Mouse (Mus musculus) lung, postnatal 36 days (tissue): ENCODE data around the gene Cers6.

ENCODE experiments used
- DNase-seq: peaks from one replicate; pipeline ENCODE4 v3.0.0; 2022; ENCODE audit warnings: mixed read lengths

Cers6 gene

DNA sequence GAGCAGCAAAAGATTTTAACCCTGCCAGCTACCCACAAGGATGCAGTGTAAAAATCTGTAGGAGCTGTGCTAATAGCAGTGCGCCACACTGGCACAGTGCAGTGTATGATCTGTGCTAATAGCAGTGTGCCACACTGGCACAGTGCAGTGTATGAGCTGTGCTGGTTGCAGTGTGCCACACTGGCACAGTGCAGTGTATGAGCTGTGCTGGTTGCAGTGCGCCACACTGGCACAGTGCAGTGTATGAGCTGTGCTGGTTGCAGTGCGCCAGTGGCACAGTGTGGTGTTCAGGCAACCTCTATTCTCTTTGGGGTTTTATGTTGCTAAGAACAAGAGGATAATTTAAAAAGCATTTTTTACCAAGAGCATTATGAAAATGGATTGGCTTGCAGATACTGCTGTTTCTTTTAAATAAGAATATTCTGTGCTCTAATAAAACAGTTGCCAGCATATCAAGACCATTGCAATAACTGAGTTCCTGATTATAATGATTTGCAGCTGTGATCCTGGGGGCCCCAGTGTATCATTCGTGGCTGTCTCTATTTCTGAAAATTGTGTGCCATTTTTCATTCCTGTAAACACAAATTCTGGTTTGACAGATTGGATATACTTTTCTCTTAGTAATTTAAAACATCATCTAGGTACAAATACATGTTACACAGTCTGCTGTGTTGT lies 159.5 kb downstream of the Cers6 start:
- no peak for DNase-seq

DNA sequence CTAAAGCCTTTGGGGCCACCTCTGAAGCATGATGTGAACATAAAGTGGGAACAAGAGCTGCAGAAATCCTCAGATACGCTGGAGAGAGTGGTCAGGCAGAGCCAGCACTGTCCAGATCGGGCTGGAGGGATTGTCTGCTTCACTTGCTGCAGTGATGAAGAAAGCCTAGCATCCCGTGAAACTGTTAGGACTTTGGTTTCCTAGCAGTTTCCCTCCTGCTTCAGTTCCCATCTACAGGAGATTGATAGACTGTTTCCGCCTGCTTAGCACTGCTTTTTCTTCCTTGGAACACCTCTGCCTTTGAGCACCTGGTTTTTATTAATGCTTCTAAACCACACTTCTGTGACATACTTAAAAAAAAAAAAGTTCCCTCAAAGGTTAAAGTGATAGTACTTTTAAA lies 160.3 kb downstream of the Cers6 start:
- no peak for DNase-seq

DNA sequence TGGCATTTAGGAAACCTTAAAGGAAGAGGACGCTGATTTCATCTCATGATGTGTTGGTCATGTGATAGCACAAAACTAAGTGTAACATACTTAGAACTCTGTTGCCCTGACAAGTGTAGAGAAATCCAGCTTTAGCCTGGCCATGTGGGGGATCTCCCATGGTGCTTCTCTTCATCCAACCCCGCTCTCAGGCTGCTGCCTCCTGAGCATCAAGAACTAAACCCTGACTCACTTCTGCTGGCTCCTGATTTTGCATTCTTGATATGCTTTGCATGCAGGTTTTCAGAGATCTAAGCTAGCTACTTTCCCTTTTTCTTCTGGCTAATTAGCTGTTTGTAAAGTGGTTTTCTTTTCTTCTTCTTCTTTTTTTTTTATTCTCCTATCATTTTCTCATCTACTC lies 163.6 kb downstream of the Cers6 start:
- no peak for DNase-seq

DNA sequence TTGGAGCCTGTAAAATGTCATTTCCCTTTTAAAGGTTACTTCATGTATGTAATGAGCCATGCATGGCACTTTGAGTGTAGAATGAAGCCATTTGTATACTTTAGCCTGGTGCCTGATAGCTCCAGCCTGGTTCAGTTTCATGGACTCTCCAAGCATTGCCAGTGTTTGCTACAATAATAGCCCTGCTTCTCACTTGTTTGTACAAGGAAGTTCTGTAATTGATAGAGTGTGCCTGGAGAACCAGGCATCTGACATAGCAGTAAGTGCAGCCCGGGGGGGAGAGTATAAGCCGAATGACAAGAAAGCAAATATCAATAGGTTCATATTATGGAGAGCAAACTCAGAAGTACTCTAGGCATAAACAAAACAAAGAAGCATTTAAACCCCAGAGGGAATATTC lies 171.3 kb downstream of the Cers6 start:
- DNase-seq = no peak

- no peak for DNase-seq
Measured at GRCm38 (mm10) chr2:69035457-69035856, 174.2 kb downstream of the Cers6 start.

- DNase-seq = no peak
Measured at GRCm38 (mm10) chr2:69037362-69037761, 176.1 kb downstream of the Cers6 start.

DNA sequence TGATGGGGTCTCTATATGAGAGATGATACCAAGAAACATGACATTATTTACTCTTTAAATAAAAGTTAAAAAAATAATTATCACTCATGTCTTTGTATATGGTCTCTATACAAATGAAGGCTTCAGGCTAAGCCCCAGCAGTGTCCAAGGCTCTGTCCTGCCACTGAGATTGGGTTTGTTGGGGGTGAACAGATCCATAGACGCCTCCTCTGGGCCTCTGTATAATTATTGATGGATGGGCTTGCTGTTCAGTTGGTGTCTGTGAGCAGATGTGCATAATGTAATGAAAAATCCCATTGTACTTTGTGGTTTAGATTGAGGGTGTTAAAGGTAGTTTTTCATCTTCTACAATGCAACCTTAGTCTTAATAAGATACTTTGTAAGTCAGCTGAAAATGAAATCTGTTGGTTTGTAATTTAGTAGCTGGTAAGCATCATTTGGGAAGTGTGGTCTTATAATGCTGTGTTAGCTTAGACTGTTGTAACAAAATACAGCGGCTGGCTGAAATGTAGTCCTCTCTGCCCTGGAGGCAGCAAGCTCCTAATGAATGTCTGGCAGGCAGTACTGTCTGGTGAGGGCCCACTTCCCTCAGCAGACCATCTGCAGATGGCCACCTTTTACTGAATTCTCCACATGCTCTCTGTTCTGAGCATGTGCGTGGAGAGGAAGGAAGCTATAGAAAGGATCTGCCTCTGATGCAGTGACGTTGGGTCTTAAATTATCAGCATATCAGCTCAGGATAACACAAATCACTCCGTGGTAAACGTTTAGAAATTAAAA lies 181.3 kb downstream of the Cers6 start:
- no peak for DNase-seq

DNA sequence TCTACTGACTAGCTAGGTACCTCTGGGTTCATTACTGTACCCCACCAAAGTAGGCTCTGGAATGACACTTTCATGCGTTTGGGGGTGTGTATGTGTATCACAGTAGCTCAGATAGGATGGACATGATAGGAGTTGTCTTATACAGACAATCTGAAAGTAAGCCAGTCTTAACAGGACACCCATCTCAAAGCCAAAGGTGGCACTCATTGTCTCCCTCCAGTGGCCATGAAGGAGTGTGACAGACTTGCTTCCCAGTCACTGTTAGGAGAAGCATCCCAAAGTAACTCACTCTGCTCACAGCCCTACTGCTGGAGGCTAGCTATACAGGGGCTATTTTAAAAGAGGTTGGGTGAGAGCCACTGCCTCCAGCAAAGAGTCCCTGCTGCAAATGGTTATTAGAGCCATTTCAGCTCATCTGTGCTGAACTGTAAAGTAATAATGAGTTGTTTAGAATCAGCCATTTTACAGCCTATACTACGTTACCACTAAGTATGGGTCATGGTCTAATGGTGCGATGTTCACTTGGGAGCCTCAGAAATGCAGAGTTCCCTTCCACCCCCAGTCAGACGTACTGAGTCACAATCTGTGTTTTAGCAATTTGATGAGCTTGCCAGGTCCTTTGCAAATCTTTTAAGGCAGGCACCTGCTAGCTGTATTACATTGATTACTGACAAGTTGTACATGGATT lies 182.3 kb downstream of the Cers6 start:
- peak; percentile 65 for DNase-seq

GRCm38 (mm10) chr2:69045926-69046325 lies 184.7 kb downstream of the Cers6 start:
- DNase-seq = no peak

DNA sequence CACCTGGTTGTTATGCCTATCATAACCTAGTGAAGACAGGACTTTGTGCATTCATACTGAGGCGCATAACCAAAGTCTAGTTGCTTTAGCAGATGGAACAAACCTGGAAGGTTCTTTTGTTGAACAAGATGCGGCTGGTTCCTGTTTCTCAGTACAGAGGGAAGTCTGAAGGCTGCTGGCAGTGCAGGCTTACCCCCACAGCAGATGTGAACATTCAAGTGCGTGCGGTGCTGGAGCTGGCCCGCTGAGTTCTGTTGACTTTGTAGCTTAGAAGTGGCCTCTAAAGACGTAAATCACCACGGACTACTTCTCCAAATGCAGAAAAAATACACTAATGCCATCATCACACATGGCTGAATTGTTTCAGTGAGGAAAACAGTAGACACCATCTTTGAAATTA lies 186.1 kb downstream of the Cers6 start:
- DNase-seq = no peak

- no peak for DNase-seq
Measured at GRCm38 (mm10) chr2:69047805-69048204, 186.6 kb downstream of the Cers6 start.

- DNase-seq = no peak
Measured at GRCm38 (mm10) chr2:69049179-69049578, 187.9 kb downstream of the Cers6 start.

DNA sequence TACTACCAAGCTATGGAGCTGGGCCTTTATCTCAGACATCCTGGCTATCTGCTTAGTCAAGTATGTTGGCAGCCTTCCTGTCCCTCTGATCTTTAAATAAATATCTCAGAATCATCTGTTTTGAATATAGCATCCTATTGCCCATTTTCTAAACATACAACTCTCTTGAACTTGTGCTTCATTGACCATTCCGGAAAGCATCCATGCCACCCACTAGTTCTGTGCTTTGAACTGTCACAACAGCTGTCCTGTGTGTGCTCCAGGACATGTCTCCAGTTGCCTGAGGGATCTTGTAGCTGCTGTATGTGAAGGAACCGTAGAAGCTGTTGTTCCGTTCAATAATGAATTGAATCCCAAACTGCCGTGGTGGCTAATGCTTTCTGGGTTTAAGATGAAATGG lies 188.9 kb downstream of the Cers6 start:
- DNase-seq = peak; percentile 27

- DNase-seq = no peak
Measured at GRCm38 (mm10) chr2:69051596-69051995, 190.4 kb downstream of the Cers6 start.

DNA sequence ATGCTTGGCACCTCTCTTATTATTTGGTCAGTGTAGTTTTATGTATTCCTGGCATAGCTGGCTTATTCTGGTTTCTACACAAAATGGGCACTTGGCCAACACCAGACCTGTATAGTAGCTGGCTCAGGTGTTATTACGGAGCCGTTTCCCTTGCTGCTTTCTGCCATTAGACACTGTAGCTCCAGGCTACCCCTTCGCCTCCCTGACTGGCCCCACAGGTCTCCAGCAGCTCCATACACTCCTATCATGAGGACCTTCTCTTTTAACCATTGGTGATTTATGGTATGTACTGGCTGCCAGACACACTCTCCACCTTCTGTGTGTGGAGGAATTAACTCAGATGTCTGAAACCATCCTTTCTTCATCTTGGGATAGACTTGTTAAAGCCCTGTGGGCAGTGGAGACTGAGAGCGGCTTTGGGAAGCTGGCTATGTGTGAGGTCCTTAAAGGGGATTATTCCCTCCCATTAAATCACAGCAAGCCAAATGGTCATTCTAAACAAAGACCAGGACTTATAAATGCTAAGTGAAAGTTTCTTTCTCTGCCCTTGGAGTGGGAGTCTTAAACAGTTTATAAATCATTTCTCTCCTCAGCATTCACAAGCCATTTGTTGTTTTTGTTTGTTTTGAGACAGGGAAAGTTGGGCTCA lies 192.1 kb downstream of the Cers6 start:
- DNase-seq = no peak

DNA sequence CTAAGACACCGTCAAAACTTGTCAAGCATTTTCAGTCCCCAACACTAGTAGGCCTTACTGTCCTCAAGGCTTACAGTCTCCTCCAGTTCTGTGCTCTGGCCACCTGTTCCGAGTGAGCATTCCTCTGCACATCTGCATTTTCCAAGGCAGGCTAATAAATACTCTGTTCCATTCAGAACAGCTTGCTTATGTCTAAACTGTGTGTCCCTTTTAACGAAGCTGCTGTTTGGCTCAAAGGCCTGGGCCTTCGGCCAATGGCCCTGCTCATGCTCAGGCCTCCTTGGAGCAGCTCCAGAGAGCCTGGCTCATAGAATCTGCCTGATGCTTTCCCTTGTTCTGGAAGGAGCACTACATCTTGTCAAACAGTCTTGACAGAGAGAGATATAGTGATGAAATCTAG lies 193.0 kb downstream of the Cers6 start:
- peak; percentile 86 for DNase-seq

DNA sequence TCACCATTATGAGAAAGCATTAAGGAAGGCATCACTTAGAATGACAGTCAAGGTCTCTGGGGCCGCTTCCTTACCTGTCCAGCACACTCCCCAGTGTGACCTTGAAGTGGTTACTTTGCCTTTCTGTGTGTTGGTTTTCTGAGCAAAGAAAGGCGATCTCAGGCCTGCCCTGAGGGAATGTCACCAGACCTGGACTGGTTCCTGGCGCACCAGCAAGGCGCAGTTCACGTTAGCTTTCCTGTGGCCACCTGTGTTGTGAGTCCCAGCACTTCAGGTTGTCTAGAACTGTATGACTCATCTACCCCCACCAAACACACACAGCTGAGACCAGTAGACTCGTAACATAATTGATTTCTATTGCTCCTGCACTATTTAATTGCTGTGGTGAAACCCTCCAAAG lies 193.9 kb downstream of the Cers6 start:
- no peak for DNase-seq

DNA sequence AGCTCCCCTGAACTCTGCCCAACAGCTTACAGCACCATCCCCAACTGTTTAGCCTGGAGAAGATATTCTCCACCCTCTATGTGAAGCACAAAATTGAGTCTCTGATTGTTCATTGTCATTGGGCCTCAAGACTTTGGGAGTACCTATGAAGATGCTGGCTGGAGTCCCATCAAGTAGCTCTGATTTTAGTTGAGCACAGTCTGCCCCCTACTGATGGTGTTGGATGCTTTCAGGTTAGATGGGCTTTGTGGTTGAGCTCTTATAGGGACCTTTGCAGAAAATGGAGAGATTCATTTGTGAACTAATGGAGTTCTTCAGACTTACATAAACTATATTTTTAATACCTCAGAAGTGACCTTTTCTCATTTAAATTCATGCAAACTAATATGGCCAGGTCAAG lies 200.1 kb downstream of the Cers6 start:
- peak; percentile 65 for DNase-seq

- DNase-seq = no peak
Measured at GRCm38 (mm10) chr2:69061910-69062689, 200.9 kb downstream of the Cers6 start.

DNA sequence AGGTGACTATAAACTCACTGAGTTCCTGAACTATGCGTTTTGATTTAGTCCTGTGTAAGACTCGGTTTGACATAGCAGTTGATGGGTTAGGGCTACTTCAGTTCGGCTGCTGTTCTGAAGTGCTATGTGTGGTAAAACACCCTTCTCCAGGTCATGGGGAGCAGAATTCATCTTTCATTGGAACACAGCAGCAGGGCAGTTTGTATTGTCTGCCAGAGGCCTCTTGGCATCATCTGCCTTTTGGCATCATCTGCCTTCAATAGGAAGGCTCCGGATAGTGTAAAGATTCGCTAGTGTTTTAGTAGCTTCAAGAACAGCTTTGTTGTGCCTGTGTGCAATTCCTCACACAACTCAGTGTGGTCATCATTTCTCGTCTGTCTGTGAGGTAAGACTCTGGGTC lies 203.5 kb downstream of the Cers6 start:
- no peak for DNase-seq

- no peak for DNase-seq
Measured at GRCm38 (mm10) chr2:69071440-69072235, 210.4 kb downstream of the Cers6 start.

DNA sequence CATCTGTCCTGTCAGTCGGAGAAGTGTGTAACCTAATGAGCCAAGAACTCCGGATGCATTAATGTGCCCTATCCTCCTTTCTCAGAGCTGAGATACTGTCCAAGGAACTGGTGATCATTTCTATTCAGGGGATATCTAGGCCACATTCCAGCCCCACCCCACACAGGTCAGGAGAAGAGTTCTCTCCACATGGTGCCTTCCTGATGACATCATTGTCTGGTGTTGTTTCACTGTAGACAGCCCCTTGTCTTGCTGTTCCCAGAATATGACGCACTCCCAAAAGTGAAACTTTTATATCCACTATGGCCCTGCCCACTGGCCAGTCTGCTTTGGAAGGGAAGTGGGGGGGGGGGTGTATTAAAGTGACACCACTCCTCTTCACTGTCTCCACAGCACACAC lies 215.9 kb downstream of the Cers6 start:
- peak; percentile 28 for DNase-seq
